Mouse (Mus musculus) MEL (cell line): ENCODE results near the gene Cd300ld3. TPM values are rescaled to one million over a fixed set of nuclear protein-coding genes. Genes with fewer than 3 reads are reported as not detected.

Source experiments
- DNase-seq: peaks from one replicate; pipeline ENCODE4 v3.0.0; 2011; ENCODE audit warnings: low read depth, low spot score
- H3K27ac ChIP-seq: 2 replicates; pipeline ENCODE4 v1.5.1; 2012; ENCODE audit warnings: low read depth, mild to moderate bottlenecking, control low read depth, low read length, moderate library complexity; ENCODE audit not compliant: control insufficient read depth
- H3K27me3 ChIP-seq, 2 experiments: fragments of 150-350 bp in 1 of 2; sonication (generic) in 1 of 2; 2 replicates each; pipeline ENCODE4 v1.6.1; 2012; ENCODE audit warnings: low read length in 2 of 2, mild to moderate bottlenecking in 2 of 2, improper control_type of control experiment in 1 of 2, moderate library complexity in 1 of 2; ENCODE audit not compliant: insufficient read depth in 2 of 2, control insufficient read depth in 1 of 2
- H3K36me3 ChIP-seq, 2 experiments: 2 replicates each; pipeline ENCODE4 v1.6.1; 2012 to 2014; ENCODE audit warnings: low read length in 2 of 2, improper control_type of control experiment in 1 of 2, inconsistent platforms in 1 of 2, mild to moderate bottlenecking in 1 of 2; ENCODE audit not compliant: insufficient read depth in 2 of 2, control insufficient read depth in 1 of 2
- H3K4me1 ChIP-seq, 2 experiments: fragments of 150-350 bp in 1 of 2; sonication (generic) in 1 of 2; 2 replicates each; pipeline ENCODE4 v1.6.1; 2012; ENCODE audit warnings: low read length in 2 of 2, improper control_type of control experiment in 1 of 2, mild to moderate bottlenecking in 1 of 2; ENCODE audit not compliant: insufficient read depth in 2 of 2, control insufficient read depth in 1 of 2
- H3K4me3 ChIP-seq, 2 experiments: fragments of 150-350 bp in 1 of 2; sonication (generic) in 1 of 2; 2 replicates each; pipeline ENCODE4 v1.5.1; 2012; ENCODE audit warnings: low read depth in 2 of 2, low read length in 2 of 2, mild to moderate bottlenecking in 2 of 2, moderate library complexity in 2 of 2, control low read depth in 1 of 2, improper control_type of control experiment in 1 of 2; ENCODE audit not compliant: control insufficient read depth in 1 of 2, insufficient read depth in 1 of 2
- H3K79me2 ChIP-seq: 2 replicates; pipeline ENCODE4 v1.6.1; 2012; ENCODE audit warnings: mild to moderate bottlenecking, low read length, moderate library complexity; ENCODE audit not compliant: control insufficient read depth, poor library complexity, insufficient read depth
- H3K9ac ChIP-seq: 2 replicates; pipeline ENCODE4 v1.6.1; 2012; ENCODE audit warnings: low read depth, mild to moderate bottlenecking, control low read depth, low read length, moderate library complexity; ENCODE audit not compliant: control insufficient read depth, poor library complexity, severe bottlenecking
- H3K9me3 ChIP-seq: fragments of 150-350 bp; sonication (generic); replicated peaks from 2 replicates; pipeline ENCODE4 v1.6.1; 2012; ENCODE audit warnings: mild to moderate bottlenecking, low read length, improper control_type of control experiment, moderate library complexity; ENCODE audit not compliant: insufficient read depth
- BHLHE40 ChIP-seq: IDR thresholded peaks from 2 replicates; pipeline ENCODE4 v1.6.1; 2012; ENCODE audit warnings: low read depth, mild to moderate bottlenecking, inconsistent platforms, low read length, improper control_type of control experiment, borderline replicate concordance
- CTCF ChIP-seq, 3 experiments: IDR thresholded peaks in 2 of 3; conservative IDR thresholded peaks in 1 of 3; 2 replicates each; pipeline ENCODE4 v1.5.1; 2011 to 2012; ENCODE audit warnings: low read length in 3 of 3, low read depth in 2 of 3, mild to moderate bottlenecking in 2 of 3, improper control_type of control experiment in 1 of 3, inconsistent platforms in 1 of 3, mixed read lengths in 1 of 3, moderate library complexity in 1 of 3; ENCODE audit not compliant: control insufficient read depth in 1 of 3, insufficient read depth in 1 of 3, poor library complexity in 1 of 3, severe bottlenecking in 1 of 3
- E2F4 ChIP-seq: IDR thresholded peaks from 2 replicates; pipeline ENCODE4 v1.6.1; 2011; ENCODE audit warnings: low read depth, low read length, improper control_type of control experiment, borderline replicate concordance
- ELF1 ChIP-seq: IDR thresholded peaks from 2 replicates; pipeline ENCODE4 v1.6.1; 2014; ENCODE audit warnings: low read depth, mild to moderate bottlenecking, inconsistent platforms, low read length, improper control_type of control experiment, moderate library complexity
- EP300 ChIP-seq, 2 experiments: IDR thresholded peaks; 2 replicates each; pipeline ENCODE4 v1.6.1; 2011; ENCODE audit warnings: improper control_type of control experiment in 2 of 2, low read length in 2 of 2, low read depth in 1 of 2, mild to moderate bottlenecking in 1 of 2
- ETS1 ChIP-seq: IDR thresholded peaks from 2 replicates; pipeline ENCODE4 v1.6.1; 2012; ENCODE audit warnings: low read depth, mild to moderate bottlenecking, inconsistent platforms, low read length, improper control_type of control experiment, moderate library complexity
- GABPA ChIP-seq: IDR thresholded peaks from 2 replicates; pipeline ENCODE4 v1.6.1; 2012; ENCODE audit warnings: low read depth, mild to moderate bottlenecking, inconsistent platforms, low read length, improper control_type of control experiment, moderate library complexity
- GATA1 ChIP-seq: IDR thresholded peaks from 2 replicates; pipeline ENCODE4 v1.6.1; 2011; ENCODE audit warnings: low read depth, low read length, improper control_type of control experiment
- HCFC1 ChIP-seq: IDR thresholded peaks from 2 replicates; pipeline ENCODE4 v1.6.1; 2012; ENCODE audit warnings: low read depth, mild to moderate bottlenecking, inconsistent platforms, low read length, improper control_type of control experiment, moderate library complexity
- KAT2A ChIP-seq: conservative IDR thresholded peaks from 2 replicates; pipeline ENCODE4 v1.6.1; 2012; ENCODE audit warnings: low read depth, low read length, improper control_type of control experiment, inconsistent platforms
- MAFK ChIP-seq: IDR thresholded peaks from 2 replicates; pipeline ENCODE4 v1.6.1; 2011; ENCODE audit warnings: low read depth, mild to moderate bottlenecking, low read length, improper control_type of control experiment, borderline replicate concordance
- MAX ChIP-seq: IDR thresholded peaks from 2 replicates; pipeline ENCODE4 v1.6.1; 2011; ENCODE audit warnings: low read length, improper control_type of control experiment
- MAZ ChIP-seq: IDR thresholded peaks from 2 replicates; pipeline ENCODE4 v1.6.1; 2012; ENCODE audit warnings: low read depth, mild to moderate bottlenecking, inconsistent platforms, low read length, improper control_type of control experiment
- MEF2A ChIP-seq: IDR thresholded peaks from 2 replicates; pipeline ENCODE4 v1.6.1; 2014; ENCODE audit warnings: low read depth, mild to moderate bottlenecking, inconsistent platforms, low read length, improper control_type of control experiment; ENCODE audit not compliant: poor library complexity, insufficient replicate concordance, severe bottlenecking; ENCODE audit errors: extremely low read depth
- MYB ChIP-seq: IDR thresholded peaks from 2 replicates; pipeline ENCODE4 v1.6.1; 2011; ENCODE audit warnings: mild to moderate bottlenecking, low read depth, low read length, improper control_type of control experiment
- MYC ChIP-seq: IDR thresholded peaks from 2 replicates; pipeline ENCODE4 v1.6.1; 2011; ENCODE audit warnings: low read depth, mild to moderate bottlenecking, low read length, improper control_type of control experiment, moderate library complexity
- NELFE ChIP-seq: IDR thresholded peaks from 2 replicates; pipeline ENCODE4 v1.6.1; 2011; ENCODE audit warnings: low read depth, low read length, improper control_type of control experiment
- NRF1 ChIP-seq: IDR thresholded peaks from 2 replicates; pipeline ENCODE4 v1.6.1; 2014; ENCODE audit warnings: low read depth, mild to moderate bottlenecking, inconsistent platforms, low read length, improper control_type of control experiment, moderate library complexity; ENCODE audit not compliant: poor library complexity, insufficient read depth, severe bottlenecking
- POLR2A ChIP-seq, 2 experiments: IDR thresholded peaks; 2 replicates each; pipeline ENCODE4 v1.6.1; 2011 to 2012; ENCODE audit warnings: low read length in 2 of 2, mild to moderate bottlenecking in 2 of 2, control low read depth in 1 of 2, improper control_type of control experiment in 1 of 2, low read depth in 1 of 2, moderate library complexity in 1 of 2; ENCODE audit not compliant: control insufficient read depth in 1 of 2, insufficient read depth in 1 of 2, poor library complexity in 1 of 2
- POLR2AphosphoS2 ChIP-seq: IDR thresholded peaks from 2 replicates; pipeline ENCODE4 v1.6.1; 2011; ENCODE audit warnings: low read length, improper control_type of control experiment
- RAD21 ChIP-seq: IDR thresholded peaks from 2 replicates; pipeline ENCODE4 v1.6.1; 2011; ENCODE audit warnings: mild to moderate bottlenecking, low read depth, low read length, improper control_type of control experiment
- RCOR1 ChIP-seq: IDR thresholded peaks from 2 replicates; pipeline ENCODE4 v1.6.1; 2012; ENCODE audit warnings: low read depth, mild to moderate bottlenecking, inconsistent platforms, low read length, improper control_type of control experiment
- SIN3A ChIP-seq: IDR thresholded peaks from 2 replicates; pipeline ENCODE4 v1.6.1; 2012; ENCODE audit warnings: low read length, improper control_type of control experiment, inconsistent platforms
- SMC3 ChIP-seq: IDR thresholded peaks from 2 replicates; pipeline ENCODE4 v1.6.1; 2011; ENCODE audit warnings: low read depth, low read length, improper control_type of control experiment
- TAL1 ChIP-seq: IDR thresholded peaks from 2 replicates; pipeline ENCODE4 v1.6.1; 2012; ENCODE audit warnings: mild to moderate bottlenecking, inconsistent platforms, low read length, moderate library complexity, mixed read lengths
- TBP ChIP-seq: IDR thresholded peaks from 2 replicates; pipeline ENCODE4 v1.8.0; 2011; ENCODE audit warnings: low read depth, low read length, improper control_type of control experiment
- TCF12 ChIP-seq: IDR thresholded peaks from 2 replicates; pipeline ENCODE4 v1.6.1; 2014; ENCODE audit warnings: low read depth, mild to moderate bottlenecking, inconsistent platforms, low read length, improper control_type of control experiment, moderate library complexity
- USF1 ChIP-seq: IDR thresholded peaks from 2 replicates; pipeline ENCODE4 v1.6.1; 2014; ENCODE audit warnings: low read depth, mild to moderate bottlenecking, inconsistent platforms, low read length, improper control_type of control experiment, moderate library complexity
- USF2 ChIP-seq, 2 experiments: IDR thresholded peaks; 2 replicates each; pipeline ENCODE4 v1.6.1; 2011 to 2012; ENCODE audit warnings: improper control_type of control experiment in 2 of 2, low read length in 2 of 2, borderline replicate concordance in 1 of 2, inconsistent platforms in 1 of 2, low read depth in 1 of 2, mild to moderate bottlenecking in 1 of 2; ENCODE audit not compliant: insufficient read depth in 1 of 2
- ZC3H11A ChIP-seq: IDR thresholded peaks from 2 replicates; pipeline ENCODE4 v1.6.1; 2012; ENCODE audit warnings: low read depth, mild to moderate bottlenecking, inconsistent platforms, low read length, improper control_type of control experiment
- ZMIZ1 ChIP-seq: IDR thresholded peaks from 2 replicates; pipeline ENCODE4 v1.6.1; 2012; ENCODE audit warnings: low read depth, mild to moderate bottlenecking, inconsistent platforms, low read length, improper control_type of control experiment, moderate library complexity
- ZNF384 ChIP-seq: IDR thresholded peaks from 2 replicates; pipeline ENCODE4 v1.6.1; 2012; ENCODE audit warnings: low read depth, mild to moderate bottlenecking, inconsistent platforms, low read length, improper control_type of control experiment
- polyA plus RNA-seq, 2 experiments: library from polyadenylated mRNA; stranded (reverse) in 1 of 2; unstranded in 1 of 2; fragments of >175 nt in 1 of 2; fragments of >200 nt in 1 of 2; gene quantifications; 2 replicates each; pipeline versions ENCODE4 v1.2.1 to v1.2.4; 2012; ENCODE audit warnings: low replicate concordance in 2 of 2, low read depth in 1 of 2; ENCODE audit not compliant: insufficient read length in 2 of 2, insufficient read depth in 1 of 2, missing spikeins in 1 of 2
- total RNA-seq: library from RNA; depleted of rRNA; stranded (reverse); fragments of 300-350 nt; gene quantifications from 2 replicates; pipeline ENCODE4 v1.2.3, GENCODE M21; 2012

The Cd300ld3 gene
- total and polyA plus RNA-seq, 3 experiments, result not detected

DNA sequence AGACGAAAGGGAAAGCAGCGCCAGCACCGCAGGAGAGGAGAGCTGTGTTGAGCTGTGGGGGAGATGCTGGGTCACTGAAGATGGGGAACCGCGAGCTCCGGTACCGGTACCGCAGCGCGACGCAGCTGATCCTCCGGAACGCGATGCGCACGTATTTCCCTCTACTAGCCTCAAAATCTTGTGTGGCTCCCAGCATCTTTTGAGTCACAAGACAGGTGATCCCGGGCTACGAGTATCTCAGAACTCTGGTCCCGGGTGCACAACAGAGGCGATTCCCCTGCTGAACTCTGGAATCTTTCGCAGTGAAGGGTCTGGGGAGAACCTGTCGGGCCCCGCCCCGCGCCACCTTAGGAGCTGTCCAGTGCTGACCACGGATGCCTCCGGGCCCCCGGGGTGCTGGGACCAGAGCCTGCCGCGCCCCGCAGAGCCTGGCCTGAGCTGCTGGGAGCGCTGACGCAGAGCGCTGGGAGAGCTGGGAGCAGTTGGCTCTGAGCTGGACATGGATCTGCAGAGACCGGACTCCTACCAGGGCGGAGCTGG is 43.2 kb upstream of the Cd300ld3 start, which contains the start of gene Rab37:
Gene Rab37, plus strand, starts transcription at position 70 of the 540 bp plus-strand sequence.
- DNase-seq, result no peak
- no peaks in the 10 kb centered on the region for H3K36me3 ChIP-seq

DNA sequence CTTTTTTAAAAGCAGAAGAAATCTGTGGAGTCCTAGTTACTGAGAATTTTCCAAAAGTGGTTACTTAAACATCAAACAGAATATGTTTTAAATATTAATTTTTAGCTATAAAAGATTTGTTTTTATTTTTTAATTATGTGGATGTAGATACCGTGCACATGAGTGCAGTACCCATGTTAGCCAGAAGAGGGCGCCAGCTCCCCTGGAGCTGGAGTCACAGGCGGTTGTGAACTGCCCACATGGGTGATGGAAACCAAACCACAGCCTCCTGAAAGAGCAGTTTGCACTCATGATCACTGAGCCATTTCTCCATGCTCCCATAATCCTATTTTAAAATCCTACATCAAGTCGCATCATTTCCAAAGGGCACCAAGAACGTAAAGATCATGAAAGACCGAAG is 41.6 kb upstream of the Cd300ld3 start:
- peak; percentile 45 for DNase-seq
- no peaks in the 10 kb centered on the region for H3K4me1 ChIP-seq
- TF ChIP-seq TAL1 (no peak), EP300 (IDR thresholded peaks at IDR 0.05; ENCODE audit: low read depth in 1 of 2, low read length in 2 of 2) (no peak), ETS1 (no peak), MYB (no peak), USF2 (IDR thresholded peaks at IDR 0.05; ENCODE audit: borderline replicate concordance in 1 of 2, insufficient read depth in 1 of 2, low read depth in 1 of 2, low read length in 2 of 2) (no peak), MYC (0 out of 2 replicates have a peak, but pooled peaks have one; percentile 38), ELF1 (no peak), POLR2A (IDR thresholded peaks at IDR 0.05; ENCODE audit: control insufficient read depth in 1 of 2, insufficient read depth in 1 of 2, low read depth in 1 of 2, low read length in 2 of 2, poor library complexity in 1 of 2) (no peak), TCF12 (no peak), MAZ (no peak), ZMIZ1 (no peak), CTCF (IDR thresholded peaks at IDR 0.05 in 2 of 3, conservative IDR thresholded peaks at IDR 0.05 in 1 of 3; ENCODE audit: control insufficient read depth in 1 of 3, insufficient read depth in 1 of 3, low read depth in 2 of 3, low read length in 3 of 3, poor library complexity in 1 of 3, severe bottlenecking in 1 of 3) (peak; percentile 75 to 93 (median 89)), RAD21 (peak; percentile 69), NELFE (no peak), GATA1 (no peak), TBP (no peak), MAFK (no peak), USF1 (no peak), ZC3H11A (peak; percentile 51), NRF1 (no peak), GABPA (no peak), KAT2A (no peak), MAX (no peak), SIN3A (no peak), POLR2AphosphoS2 (no peak), ZNF384 (no peak), MEF2A (no peak), RCOR1 (no peak), E2F4 (no peak)

More for the DNA sequence above, 43.2 kb upstream of the Cd300ld3 start, which contains the start of gene Rab37:
- no peaks in the 10 kb centered on the region for H3K4me1 ChIP-seq
- H3K27ac ChIP-seq, result no peak within 1 kb of the TSS
- H3K4me3 ChIP-seq, result no peak within 1 kb of the TSS
- no peaks in the 10 kb centered on the region for H3K79me2 ChIP-seq
- H3K9me3 ChIP-seq, result no peaks in the 10 kb centered on the region
- TF ChIP-seq MYC (no peak), HCFC1 (no peak), BHLHE40 (no peak), NELFE (no peak), E2F4 (no peak), MAX (no peak), SMC3 (no peak), TCF12 (no peak), GABPA (no peak), GATA1 (no peak)
- no peaks in the 10 kb centered on the region for H3K27me3 ChIP-seq
- no peak within 1 kb of the TSS for H3K9ac ChIP-seq

More for the DNA sequence above, 41.6 kb upstream of the Cd300ld3 start:
- H3K27ac ChIP-seq, result no peak overlapping the region
- no peaks in the 10 kb centered on the region for H3K27me3 ChIP-seq
- no peaks in the 10 kb centered on the region for H3K9me3 ChIP-seq
- H3K36me3 ChIP-seq, result no peaks in the 10 kb centered on the region
- no peak overlapping the region for H3K4me3 ChIP-seq
- no peaks in the 10 kb centered on the region for H3K79me2 ChIP-seq
- H3K9ac ChIP-seq, result no peak overlapping the region
